Mouse (Mus musculus) 416B (cell line): ENCODE data around the gene Samd9l.
"Not testable (repeated sequence)": the region's sequence is repeated elsewhere in the genome, so short reads cannot be mapped to it uniquely, and the experiment has no call there.

Source experiments
- DNase-seq: peaks from one replicate; pipeline ENCODE4 v3.0.0; 2011; ENCODE audit warnings: low read depth

The Samd9l gene

GRCm38 (mm10) chr6:3343603-3344247, 55.6 kb downstream of the Samd9l start:
- DNase-seq: peak; percentile 5

- DNase-seq: no peak
Observed at GRCm38 (mm10) chr6:3341479-3341878, 57.9 kb downstream of the Samd9l start.

DNA sequence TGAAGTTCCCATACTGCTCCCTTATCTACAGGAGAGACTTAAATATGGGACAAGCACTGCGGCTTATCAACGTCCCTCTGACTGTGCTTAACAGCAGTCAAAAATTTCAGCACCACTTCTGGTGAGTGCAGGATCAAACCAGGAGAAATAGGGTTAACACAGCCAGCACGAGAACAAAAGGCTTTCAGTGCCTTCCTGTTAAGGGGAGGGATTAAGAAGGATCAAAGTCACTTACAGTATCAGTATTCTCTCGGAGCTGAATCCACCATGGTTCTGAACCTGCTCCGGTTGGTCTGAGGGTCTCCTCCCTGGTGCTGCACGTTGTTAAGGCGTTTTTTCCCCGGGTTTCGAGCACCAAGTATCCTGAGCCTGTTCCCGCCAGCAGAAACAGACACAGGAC, 58.4 kb downstream of the Samd9l start:
- not testable (repeated sequence) for DNase-seq

DNA sequence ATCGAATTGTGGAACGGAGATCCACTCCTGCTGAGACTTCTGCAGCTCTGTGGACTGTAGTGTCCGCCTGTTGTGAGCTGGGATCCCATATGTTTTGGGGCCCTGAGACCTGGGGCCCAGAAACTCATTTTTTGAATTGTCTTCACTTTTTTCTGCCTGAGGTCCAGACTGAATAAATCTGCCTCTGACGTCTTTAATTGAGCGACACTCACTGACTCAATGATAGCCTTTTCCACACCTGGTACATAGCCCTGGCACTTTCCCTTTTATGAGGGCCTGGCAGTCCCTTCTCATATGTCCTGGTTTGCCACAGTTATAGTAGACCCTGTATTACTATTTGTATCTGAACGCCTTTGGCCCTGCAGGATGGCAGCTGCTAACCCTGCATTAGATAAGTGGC, 60.2 kb downstream of the Samd9l start:
- DNase-seq: not testable (repeated sequence)
